Mouse (Mus musculus): ENCODE measurements at regions not wholly inside any gene's neighbourhood (a gene's known extent, or its start where the extent isn't known, plus 50 kb on each side); places are given as distances from the start of the nearest gene placed in this dataset.

GRCm38 (mm10) chr1:124652872-124653271, 607.5 kb upstream of the Dpp10 start:
- TF ChIP-seq CTCF (IDR thresholded peaks at IDR 0.05; ENCODE audit: extremely low read depth, insufficient read depth, low read length) (no peak), POLR2A (IDR thresholded peaks at IDR 0.05; ENCODE audit: extremely low read depth, insufficient read depth, low read length) (no peak)
